Mouse (Mus musculus) bone marrow macrophage, adult 2 months (primary cell): ENCODE data around the gene Tmem136.

Source experiments
- CTCF ChIP-seq: IDR thresholded peaks from 2 replicates; pipeline ENCODE4 v1.5.1; 2012; ENCODE audit warnings: low read depth, mild to moderate bottlenecking, low read length, moderate library complexity
- POLR2A ChIP-seq: IDR thresholded peaks from 2 replicates; pipeline ENCODE4 v1.6.1; 2012; ENCODE audit warnings: mild to moderate bottlenecking, low read depth, low read length, borderline replicate concordance

DNA sequence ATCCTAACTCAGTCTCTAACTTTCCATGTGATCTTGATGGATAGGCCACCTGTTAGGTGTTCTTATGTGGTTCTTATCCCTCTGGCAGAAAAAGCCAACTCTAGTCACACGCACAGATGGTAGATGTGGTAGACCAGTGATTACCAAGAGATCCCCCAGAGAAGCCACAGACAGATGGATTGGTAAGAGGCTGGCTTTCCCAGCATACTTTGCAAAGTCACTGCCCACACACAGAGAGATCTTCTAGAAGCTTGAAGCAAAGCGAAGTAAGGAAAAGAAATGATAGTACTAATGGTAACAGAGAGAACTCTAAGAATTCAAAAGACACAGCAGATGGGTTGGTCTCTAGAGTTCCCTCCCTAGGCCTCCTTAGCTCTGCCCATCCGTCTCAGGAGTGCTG lies 33.1 kb upstream of the Tmem136 start:
- TF ChIP-seq POLR2A: no peak
- TF ChIP-seq CTCF: no peak
